Mouse (Mus musculus): ENCODE data around the gene Mgat3.

DNA sequence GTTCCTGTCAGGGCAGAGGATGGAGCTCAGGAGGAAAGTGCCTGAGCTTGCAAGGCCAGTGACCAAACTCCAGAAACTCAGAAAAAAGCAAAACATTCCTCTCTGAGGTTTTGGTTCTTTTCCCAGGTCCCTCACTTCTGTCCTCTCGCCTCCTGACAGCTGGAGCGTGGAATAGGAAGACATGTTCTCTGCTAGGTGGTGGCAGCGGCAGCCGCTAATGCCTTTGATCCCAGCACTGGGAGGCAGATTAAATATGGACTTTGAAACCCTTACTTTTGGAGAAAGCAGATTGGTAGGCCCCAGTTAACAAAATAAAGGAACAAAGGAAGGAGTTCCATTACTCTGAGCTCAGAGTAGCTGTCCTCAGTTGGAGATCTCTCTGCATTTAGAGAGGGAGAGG lies 34.9 kb downstream of the Mgat3 start:
- TF ChIP-seq CTCF (conservative IDR thresholded peaks at IDR 0.05; ENCODE audit: low read length) (no peak), NANOG (IDR thresholded peaks at IDR 0.05; ENCODE audit: borderline replicate concordance, low read length) (no peak)
